Mouse (Mus musculus): ENCODE measurements at regions not wholly inside any gene's neighbourhood (a gene's known extent, or its start where the extent isn't known, plus 50 kb on each side); places are given as distances from the start of the nearest gene placed in this dataset.

- no peak for TF ChIP-seq CTCF (IDR thresholded peaks at IDR 0.05; ENCODE audit: low read depth, low read length)
- TF ChIP-seq POLR2A (IDR thresholded peaks at IDR 0.05; ENCODE audit: borderline replicate concordance, low read depth, low read length) = no peak
Measured at GRCm38 (mm10) chr17:79163983-79164382, 112.3 kb downstream of the Qpct start.
